Mouse (Mus musculus): ENCODE data around the gene Shprh.
"Not testable (repeated sequence)": the region's sequence is repeated elsewhere in the genome, so short reads cannot be mapped to it uniquely, and the experiment has no call there.

Shprh gene

DNA sequence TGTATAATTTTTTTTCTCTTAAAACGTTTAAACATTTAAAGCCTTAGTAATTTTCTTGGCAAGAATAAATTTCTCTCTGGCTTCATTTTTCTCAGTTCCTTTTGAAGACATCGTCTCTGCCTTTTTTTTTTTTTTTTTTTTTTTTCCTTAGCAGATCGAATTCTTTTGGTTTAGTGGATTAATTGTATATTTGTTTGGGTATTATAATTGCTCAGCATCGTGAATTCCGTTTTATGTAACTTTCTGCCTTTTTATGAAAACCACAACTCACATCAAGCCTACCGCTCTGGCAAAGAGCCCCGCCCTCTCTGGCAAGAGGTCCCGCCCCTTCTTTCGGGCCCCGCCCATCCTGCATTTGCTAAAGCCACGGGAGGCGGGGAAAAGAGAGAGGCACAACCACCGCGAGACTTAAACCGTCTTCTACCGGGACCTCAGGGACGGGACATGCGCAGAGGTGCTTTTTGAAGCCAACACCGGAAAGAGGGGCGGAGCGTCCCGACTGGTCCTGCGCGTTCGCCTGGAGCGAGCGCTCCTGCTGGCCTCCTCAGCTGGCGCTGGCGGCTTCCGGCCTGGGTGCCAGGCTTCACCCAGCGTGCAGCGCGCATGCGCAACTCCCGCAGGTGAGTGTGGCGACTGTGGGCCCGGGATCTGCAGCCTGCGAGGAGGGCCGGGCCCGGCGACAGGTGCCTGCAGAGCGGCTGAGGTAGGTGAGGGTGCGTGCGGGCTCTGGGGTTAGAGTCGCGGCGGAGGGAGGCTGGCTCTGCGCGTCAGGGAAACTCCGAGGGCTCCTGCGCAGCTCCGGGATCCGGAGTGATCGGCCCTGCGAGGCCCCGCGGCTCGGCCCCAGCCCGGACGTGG, at the start of gene Shprh:
Gene Shprh, plus strand, starts transcription at position 544 of the 858 bp plus-strand sequence.
- peak; percentile 96 to 98 for DNase-seq (ENCODE audit: low spot score in 2 of 2)

DNA sequence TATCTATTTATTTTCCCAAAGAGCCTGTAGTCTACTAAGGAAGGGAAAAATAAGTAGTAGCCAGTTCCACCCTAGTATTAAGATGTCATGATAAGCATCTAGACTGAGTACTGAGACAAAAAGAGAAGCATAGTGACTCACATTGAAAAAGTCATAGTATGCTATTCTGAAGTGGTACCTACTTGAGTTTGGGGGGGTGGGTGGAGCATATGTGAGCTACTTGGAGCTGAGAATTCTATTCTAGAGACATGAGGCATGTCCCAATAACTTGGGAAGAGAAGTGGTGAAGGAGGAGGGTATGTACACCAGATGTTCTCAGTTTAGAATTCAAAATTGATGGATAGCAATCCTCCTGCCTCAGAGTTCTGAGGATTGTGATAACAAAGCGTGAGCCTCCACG, 27.4 kb upstream of the Shprh start:
- no peak for DNase-seq (ENCODE audit: low spot score in 2 of 2)

DNA sequence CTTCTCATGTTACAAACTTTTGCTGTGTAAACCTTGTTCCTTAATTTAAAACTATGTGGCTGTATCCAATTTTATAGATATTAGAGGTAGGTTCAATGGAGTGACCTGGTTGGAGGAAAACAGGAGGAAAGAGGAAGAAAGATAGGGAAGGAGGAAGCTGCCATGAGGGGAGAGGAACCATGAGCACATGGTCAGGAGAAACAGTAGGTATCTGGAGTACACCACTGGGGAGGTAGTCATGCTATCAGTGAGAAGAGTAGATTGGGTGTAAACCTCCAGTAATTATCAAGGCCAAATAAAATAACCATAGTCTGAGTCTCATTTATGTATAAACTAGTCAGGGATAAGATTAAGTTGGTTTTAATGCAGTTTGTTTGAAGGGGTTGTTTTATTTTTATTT, 3.6 kb upstream of the Shprh start:
- no peak for DNase-seq (ENCODE audit: low spot score in 2 of 2)

DNA sequence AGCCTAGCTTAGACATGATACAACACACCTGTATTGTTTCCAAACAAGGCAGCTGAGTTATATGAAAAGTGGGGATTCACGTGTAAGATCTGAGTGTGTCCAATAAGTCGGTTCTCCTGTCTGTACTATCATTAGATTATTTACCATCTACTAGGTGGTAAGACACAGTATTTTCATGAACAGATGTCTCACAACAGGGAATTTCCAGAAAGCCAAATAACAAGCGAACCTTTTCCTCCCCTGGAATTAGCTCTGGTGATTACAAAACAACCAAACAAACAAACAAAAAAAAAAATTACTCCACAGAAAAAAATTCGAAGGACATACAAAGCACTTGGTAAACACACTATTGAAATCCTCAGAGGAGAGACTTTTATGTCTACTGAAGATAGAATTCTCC, 781 bp upstream of the Shprh start:
- no peak for DNase-seq (ENCODE audit: low spot score in 2 of 2)

DNA sequence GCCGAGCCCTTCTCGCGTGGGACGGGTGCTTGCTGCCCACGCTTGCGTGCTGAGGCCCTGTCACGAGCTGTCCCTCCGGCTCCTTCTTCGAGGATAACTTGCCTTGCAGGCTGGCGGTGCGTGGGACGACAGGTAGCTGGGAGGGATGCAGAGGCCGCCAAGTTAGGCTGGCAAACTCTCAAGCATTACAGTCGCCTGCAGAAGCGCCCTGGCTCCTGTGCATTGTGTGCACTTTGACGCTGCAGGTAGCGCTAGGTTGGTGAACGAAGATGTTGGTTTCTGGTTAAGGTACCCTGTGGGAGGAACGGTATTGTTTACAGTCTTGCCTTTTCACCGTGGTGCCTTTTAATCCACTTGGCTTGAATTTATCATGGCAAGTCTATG, 507 bp downstream of the Shprh start:
- DNase-seq (ENCODE audit: low spot score in 2 of 2), result no peak

DNA sequence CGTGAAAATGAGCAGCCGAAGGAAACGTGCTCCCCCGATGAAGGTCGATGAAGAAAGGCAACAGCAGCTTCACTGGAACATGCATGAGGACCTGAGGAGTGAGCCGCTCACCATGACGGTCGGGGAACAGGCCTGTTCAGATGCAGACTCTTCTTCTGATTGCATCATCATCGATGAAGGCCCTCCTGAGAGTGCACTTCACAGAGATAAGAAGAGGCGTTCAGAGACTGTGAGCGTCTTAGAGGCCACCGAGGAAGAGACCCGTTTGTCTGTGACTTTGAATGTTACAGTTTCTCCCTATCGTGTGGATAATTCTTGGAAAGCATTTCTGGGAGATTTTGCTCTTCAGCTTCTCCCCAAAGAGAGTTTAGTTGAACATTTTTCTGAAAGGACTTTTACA, 2.4 kb downstream of the Shprh start:
- DNase-seq (ENCODE audit: low spot score in 2 of 2), result no peak

DNA sequence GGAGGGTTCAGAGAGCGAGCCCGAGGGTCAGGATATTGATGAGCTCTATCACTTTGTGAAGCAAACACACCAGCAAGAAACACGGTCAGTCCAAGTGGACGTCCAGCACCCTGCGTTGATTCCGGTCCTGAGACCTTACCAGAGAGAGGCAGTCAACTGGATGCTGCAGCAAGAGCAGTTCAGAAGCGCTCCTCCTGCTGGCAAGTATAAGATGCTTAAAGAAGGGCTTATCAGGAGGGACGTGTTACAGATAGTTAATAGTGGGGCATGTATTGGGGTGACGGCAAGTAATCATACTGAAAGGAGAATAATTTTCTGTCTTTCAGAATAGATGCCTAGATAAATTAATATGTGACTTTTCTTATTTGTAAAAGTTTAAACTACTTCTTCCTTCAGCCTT, 7.8 kb downstream of the Shprh start:
- no peak for DNase-seq (ENCODE audit: low spot score in 2 of 2)

DNA sequence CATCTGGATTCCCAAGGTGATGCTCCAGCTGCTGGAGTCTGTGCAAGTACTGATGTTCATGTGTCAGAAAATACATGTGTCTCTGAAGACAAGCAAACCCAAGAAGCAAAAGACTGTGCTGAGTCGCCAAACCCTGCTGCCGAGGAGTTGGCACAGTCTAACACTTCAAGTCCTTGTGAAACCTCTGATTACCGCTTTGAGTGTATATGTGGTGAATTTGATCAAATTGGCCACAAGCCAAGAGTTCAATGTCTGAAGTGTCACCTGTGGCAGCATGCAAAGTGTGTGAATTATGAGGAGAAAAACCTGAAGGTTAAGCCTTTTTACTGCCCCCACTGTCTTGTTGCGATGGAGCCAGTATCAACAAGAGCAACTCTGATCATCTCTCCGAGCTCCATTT, 15.3 kb downstream of the Shprh start:
- no peak for DNase-seq (ENCODE audit: low spot score in 2 of 2)

DNA sequence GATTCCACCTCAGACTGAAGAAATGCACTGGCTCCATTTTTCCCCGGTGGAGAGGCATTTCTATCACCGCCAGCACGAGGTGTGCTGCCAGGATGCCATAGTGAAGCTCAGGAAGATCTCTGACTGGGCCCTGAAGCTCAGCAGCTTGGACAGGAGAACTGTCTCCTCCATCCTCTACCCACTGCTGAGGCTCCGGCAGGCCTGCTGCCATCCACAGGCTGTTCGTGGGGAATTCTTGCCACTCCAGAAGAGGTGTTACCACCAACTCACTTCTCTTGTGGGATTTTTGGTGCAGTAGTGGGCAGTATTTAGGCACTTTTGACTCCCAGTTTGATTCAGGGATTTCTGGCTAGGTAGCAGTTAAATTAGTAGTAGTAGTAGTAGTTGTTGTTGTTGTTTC, 21.0 kb downstream of the Shprh start:
- no peak for DNase-seq (ENCODE audit: low spot score in 2 of 2)

DNA sequence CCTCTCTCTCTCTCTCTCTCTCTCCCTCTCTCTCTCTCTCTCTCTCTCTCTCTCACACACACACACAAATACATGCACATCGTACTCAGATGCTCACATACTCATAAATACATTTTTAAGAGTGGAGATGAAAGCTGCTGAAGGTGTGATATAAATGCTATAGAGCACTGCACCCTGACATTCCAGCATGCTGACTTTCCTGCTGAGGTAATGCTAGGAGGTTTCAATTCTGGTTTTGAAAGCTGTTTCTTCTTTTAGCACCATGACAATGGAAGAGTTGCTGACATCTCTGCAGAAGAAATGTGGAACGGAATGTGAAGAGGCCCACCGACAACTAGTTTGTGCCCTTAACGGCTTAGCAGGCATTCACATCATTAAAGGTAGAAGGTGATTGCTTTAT, 22.4 kb downstream of the Shprh start:
- no peak for DNase-seq (ENCODE audit: low spot score in 2 of 2)

DNA sequence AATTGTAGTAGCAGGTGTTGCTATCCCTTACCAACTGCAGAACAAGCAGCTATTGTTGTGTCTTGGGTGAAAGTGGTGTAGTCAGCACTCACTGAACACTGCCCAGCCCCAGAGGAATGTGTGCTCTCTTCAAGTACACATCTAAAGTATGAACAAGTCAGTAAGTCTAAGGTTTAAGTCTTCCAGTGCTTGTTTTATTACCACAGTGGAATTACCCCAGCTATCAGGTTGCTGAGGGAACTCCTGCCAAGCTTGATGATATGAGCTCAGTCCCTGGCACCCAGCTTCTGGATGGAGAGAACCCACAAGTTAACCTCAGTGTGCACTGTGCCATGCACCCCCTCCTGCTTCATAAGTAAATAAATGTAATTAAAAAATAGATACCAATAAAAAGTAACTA, 23.3 kb downstream of the Shprh start:
- DNase-seq (ENCODE audit: low spot score in 2 of 2), result no peak

DNA sequence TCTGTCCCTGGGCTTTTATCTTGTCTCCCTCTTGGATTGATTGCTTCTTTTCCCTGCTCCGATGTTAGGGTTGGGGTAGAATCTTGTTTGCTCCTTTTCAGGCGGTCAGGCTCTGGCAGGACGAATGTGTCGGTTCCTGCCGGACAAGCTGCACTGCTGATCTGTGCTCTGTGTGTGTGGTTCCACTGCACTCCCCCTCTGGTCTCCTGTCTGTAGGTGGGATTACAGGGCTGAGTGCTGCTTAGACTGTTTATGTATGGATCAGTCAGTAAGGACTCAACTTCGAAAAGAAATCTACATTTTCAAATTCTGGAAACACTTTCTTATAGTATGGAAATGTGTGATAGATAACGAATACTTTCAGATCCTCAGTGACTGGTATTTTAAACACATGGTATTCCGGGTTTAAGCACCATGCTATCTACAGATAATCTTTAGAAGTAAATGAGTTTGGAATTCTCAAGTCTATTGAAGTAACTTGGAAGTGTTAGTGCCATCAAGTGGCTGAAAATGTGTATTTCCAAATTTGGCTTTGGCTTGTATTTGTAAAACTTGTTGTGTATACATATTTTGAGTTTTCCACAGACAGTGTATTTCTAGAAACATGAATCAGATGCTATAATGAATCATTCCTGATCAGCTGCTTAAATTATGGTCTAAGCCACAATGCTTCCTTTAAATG, 26.7 kb downstream of the Shprh start:
- no peak for DNase-seq (ENCODE audit: low spot score in 2 of 2)

DNA sequence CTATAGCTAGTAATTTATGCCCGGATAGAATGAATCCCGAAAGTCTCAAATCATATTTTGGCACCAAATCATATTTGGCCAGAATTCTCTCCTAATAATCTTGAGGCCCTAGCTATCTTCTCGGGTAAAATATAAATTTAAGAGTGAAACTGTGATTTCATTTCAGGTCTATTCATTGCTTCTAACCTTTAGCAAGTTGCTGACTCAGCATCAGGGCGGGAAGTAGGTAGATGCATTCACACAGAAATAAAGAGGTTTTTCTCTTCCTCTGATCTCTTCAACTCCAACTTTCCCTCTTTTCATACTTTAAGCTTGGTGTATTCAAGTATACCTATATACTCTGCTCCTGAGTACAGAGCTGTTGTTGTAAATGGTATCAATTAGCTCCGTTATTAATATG, 30.9 kb downstream of the Shprh start:
- no peak for DNase-seq (ENCODE audit: low spot score in 2 of 2)

DNA sequence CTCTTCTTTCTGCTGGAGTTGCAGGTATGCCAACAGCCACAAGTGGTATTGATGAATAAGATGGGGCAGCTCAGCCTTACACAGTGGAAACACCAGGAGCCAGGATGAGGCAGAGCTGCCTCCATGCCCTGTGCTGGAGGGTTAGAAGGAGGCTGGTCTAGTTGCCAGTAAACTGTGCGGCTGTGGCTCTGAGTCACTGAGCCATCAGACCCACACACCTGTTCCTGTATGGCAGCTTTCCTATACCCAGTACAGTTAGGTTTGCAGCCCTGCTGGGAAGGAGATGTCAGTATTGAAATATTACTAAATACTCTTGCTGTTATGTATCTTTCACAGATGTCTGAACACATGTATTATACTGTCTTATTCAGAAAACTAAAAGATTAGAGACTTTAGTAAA, 48.1 kb downstream of the Shprh start:
- DNase-seq (ENCODE audit: low spot score in 2 of 2), result no peak

DNA sequence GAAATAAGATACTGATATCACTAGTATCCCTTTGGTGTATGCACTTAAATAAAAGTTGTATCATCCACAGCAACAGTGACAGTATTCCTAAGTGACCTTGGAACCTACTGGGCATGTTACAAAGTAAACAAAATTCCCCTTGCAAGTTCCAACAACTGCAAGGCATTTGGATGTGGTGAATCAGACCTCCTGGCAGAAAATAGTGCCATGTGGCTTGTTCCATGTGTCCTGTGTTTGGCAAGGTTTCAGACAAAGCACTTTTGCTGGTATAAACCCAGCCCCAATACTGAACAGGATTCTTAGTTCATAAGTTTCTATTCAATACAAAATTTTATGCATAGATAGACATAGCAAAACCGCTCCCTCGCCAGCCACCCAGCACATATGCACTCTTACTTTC, 49.1 kb downstream of the Shprh start:
- no peak for DNase-seq (ENCODE audit: low spot score in 2 of 2)

DNA sequence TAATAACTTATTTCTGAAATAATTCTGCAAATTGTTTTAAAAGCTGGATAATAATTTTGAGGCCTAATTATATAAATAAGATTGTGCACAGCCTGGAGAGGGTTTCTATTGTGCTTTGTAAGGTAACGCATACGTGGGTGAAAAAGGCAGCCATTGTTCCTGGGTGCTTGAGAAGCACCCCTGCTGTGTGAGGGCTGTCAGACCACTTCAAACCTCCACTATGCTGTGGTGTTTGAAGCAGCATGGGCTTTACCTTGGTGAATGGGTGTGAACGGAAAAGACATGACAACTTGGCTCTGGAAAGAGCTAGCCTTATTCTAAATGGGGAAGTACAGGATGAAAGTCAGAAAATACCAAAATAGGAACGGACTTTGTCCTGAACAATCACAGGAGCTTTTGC, 50.8 kb downstream of the Shprh start:
- no peak for DNase-seq (ENCODE audit: low spot score in 2 of 2)

DNA sequence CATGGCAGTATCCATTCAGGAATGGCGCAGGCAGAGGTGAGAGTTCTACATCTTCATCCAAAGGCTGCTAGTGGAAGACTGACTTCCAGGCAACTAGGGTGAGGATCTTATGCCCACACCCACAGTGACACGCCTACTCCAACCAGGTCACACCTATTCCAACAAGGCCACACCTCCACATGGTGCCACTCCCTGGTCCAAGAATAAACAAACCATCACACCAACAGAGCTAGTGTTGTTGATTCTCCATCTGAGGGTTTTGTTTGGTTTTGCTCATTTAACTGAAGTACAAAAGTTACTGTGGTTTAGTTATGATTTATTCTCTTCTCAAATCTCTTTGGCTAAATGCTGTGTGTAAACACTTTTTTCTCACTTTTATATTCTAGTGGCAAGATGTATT, 56.7 kb downstream of the Shprh start:
- not testable (repeated sequence) for DNase-seq (ENCODE audit: low spot score in 2 of 2)

DNA sequence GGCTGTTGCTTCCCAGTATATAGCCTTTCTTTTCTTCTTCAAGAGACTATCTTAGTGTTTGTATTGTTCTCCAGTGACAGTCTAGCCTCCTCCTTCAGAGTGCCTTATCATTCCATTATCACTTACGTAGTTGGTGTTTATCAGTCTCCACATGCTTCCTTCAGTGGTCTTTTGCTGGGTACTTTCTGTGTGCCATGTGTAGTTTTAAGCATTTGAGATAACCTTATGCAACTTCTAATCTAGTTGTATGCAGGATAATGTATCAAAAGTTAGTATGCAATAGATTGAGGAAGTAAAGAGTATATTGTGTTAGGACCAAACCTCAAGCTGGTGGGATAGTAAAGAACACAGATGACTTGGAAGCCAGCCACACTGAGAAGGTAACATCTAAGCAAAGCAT, 59.4 kb downstream of the Shprh start:
- DNase-seq (ENCODE audit: low spot score in 2 of 2), result no peak

DNA sequence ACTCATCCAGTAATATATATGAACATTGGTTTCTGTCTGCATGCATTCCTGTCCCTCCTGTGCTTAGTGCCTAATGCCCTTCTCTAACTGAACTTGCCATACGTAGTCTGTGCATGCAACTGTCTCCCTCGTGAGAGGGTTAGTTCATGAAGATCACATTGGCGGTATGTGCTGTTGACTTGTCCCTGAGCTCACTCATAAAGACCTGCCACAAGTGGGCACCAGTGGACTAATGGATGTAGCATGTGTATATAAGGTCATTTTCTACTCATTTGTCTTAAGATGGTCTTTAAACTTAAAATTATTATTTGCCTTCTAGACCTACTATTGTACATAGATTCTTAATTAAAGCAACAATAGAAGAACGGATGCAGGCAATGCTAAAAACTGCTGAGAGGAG, 62.8 kb downstream of the Shprh start:
- DNase-seq (ENCODE audit: low spot score in 2 of 2), result no peak

DNA sequence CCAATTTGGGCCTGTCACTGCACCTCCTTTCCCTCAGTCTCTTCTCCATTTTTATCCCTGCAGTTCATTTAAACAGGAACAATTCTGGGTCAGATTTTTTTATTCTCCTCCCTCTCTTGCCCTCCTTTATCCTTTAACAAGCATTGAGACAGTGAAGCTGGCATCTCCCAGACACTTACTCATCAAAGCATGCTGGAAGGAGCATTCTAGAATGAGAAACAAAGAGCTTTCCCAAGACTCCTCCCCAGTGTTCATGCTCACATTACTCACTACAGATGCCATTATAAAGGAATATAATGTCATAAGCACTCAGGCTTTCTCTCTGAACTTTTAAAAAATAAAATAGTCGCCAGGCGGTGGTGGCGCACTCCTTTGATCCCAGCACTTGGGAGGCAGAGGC, 77.2 kb downstream of the Shprh start:
- no peak for DNase-seq (ENCODE audit: low spot score in 2 of 2)

DNA sequence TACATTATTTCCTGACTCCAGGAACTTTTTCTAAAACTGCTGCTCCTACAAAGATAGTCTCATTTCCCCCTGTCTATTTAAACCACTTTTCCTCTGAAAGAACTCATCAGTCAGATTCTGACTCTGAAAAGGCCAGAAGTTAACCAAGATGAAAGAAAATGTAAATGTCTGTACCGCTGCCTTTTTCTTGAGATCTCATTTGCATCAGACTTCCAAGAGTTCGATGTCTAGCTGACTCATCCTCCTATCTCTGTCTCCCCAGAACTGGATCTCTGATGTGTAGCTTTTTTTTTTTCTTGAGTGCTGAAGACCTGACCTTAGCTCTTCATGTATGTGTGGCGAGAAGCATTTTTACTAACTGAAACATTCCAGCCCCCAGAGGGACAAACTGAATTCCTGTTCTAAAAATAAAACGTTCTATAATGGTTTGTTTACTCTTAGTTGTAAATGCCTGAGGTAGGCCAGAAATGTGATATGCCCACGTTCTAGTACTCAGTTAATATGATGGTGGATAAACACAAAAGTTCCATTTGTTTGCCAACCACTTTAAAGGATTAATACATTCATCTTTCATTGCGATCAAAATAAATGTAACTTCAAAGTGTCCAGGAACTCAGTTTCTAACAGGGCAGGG, 80.4 kb downstream of the Shprh start:
- DNase-seq (ENCODE audit: low spot score in 2 of 2), result no peak

DNA sequence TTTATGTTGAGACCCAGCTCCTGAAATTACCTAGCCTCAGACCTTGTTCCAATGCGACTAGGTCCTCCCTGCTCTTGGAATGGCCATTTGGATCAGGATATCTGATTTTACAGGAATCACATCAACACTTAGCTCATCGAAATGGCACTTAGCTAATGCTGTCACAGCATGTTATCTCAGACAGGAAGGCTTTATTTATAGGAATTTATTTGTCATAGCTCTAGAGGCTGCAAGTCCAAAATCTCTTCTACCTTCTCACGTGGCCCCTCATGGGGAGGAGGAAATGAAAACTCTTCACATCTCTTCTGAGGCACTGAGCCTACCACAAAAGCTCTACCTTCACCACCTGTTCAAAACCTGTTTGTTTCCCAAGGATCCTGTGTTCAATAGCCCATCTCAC, 84.0 kb downstream of the Shprh start:
- no peak for DNase-seq (ENCODE audit: low spot score in 2 of 2)

DNA sequence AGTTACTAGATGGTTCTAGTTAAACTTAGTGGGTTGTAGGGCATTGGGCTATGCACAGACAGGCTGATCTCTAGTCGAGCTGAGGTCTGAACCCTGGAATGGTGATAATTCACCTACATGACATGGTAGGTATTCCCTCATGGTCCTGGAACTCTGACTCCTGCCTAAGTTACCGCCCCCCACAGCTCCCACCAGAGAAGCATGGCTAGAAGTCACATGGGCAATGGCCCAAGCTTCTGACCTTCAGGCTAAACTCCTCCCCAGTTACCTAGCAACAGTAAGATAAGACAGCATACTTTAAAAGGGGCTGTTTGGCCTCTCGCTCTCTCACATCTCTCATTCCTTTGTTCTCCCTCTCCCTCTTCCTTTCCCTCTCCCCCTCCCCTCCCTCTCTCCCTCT, 93.8 kb downstream of the Shprh start:
- DNase-seq (ENCODE audit: low spot score in 2 of 2), result not testable (repeated sequence)

Data from frontal cortex, postnatal 10 days (tissue).